Mouse (Mus musculus) liver, embryonic 15.5 days (tissue): ENCODE measurements around the gene Neurl1a. TPM values are rescaled to one million over a fixed set of nuclear protein-coding genes. Genes with fewer than 3 reads are reported as not detected.

Source experiments
- ATAC-seq: fragments of 200-750 bp; cut with Nextera tagmentation; 2 replicates; pipeline ENCODE4 v1.8.0; 2017; ENCODE audit warnings: moderate number of reproducible peaks, mild to moderate bottlenecking, moderate library complexity; ENCODE audit not compliant: insufficient read depth
- H3K27ac ChIP-seq: fragments of 300-500 bp; sonication (generic); replicated peaks from 2 replicates; pipeline ENCODE4 v1.5.1; 2015; ENCODE audit warnings: mild to moderate bottlenecking, inconsistent platforms
- H3K27me3 ChIP-seq: fragments of 300-500 bp; sonication (generic); 2 replicates; pipeline ENCODE4 v1.6.1; 2015; ENCODE audit warnings: mild to moderate bottlenecking, inconsistent platforms
- H3K36me3 ChIP-seq: fragments of 300-500 bp; sonication (generic); replicated peaks from 2 replicates; pipeline ENCODE4 v1.6.1; 2015; ENCODE audit warnings: moderate library complexity, mild to moderate bottlenecking, inconsistent platforms
- H3K4me1 ChIP-seq: fragments of 300-500 bp; sonication (generic); replicated peaks from 2 replicates; pipeline ENCODE4 v1.6.1; 2015; ENCODE audit warnings: inconsistent platforms
- H3K4me2 ChIP-seq: fragments of 300-500 bp; sonication (generic); 2 replicates; pipeline ENCODE4 v1.6.1; 2015; ENCODE audit warnings: moderate library complexity, mild to moderate bottlenecking, inconsistent platforms
- H3K4me3 ChIP-seq: fragments of 300-500 bp; sonication (generic); replicated peaks from 2 replicates; pipeline ENCODE4 v1.5.1; 2015; ENCODE audit warnings: mild to moderate bottlenecking, inconsistent platforms
- H3K9ac ChIP-seq: fragments of 300-500 bp; sonication (generic); 2 replicates; pipeline ENCODE4 v1.6.1; 2015; ENCODE audit warnings: moderate library complexity, mild to moderate bottlenecking, inconsistent platforms
- H3K9me3 ChIP-seq: fragments of 300-500 bp; sonication (generic); replicated peaks from 2 replicates; pipeline ENCODE4 v1.6.1; 2016; ENCODE audit warnings: inconsistent platforms
- WGBS: fragments of 180-500 bp; shearing (Covaris S2); methylation state at CpG from one replicate; pipeline ENCODE4 v1.1.7; 2015; ENCODE audit warnings: mixed read lengths; ENCODE audit not compliant: insufficient replicate concordance; 5-methylcytosine and 5-hydroxymethylcytosine counted together
- polyA plus RNA-seq: library from polyadenylated mRNA; unstranded; fragments of >200 nt; fragmentation: Nextera tagmentation; extraction: Ambion mirVana; gene quantifications from 2 replicates; pipeline ENCODE4 v1.2.1, GENCODE M21; 2015

Neurl1a gene
- polyA plus RNA-seq, 1 experiment from 2014 or later: 1.1 TPM

DNA sequence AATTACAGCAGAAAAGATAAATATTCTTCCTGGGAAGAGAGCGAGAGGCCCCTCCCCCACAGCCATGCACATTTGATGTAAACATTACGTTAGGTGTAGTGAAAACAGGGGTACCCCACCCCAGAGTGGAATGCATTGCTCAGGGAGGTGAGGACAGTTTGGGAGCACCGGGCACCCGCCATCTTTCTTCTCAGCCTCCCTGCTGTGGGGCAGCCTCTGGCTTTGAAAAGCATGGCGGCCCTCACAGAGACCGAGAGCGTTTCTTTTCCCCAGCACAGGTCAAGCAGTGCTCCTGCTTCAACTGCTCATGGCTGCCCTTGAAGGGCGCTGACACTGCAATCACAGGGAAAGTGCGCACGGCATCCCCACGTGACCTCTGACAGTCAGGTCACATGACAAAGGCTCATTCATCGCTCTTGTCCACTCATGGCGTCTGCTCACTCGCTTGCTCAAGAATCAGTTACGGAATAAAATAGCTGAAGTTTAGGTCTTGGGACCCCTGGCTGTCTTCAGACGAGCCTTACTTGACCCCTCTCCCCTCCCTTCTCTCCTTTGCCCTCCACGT, 108.3 kb downstream of the Neurl1a start:
- no peaks in the 10 kb centered on the region for H3K27me3 ChIP-seq
- ATAC-seq: no peak
- no peak overlapping the region for H3K4me3 ChIP-seq
- no peaks in the 10 kb centered on the region for H3K4me1 ChIP-seq
- H3K27ac ChIP-seq: no peak overlapping the region
- peaks cover 5% of the 10 kb centered on the region; the same call in 1 of the 2 replicates for H3K36me3 ChIP-seq
- no peak overlapping the region for H3K9ac ChIP-seq
- H3K4me2 ChIP-seq: no peak overlapping the region
- WGBS: 78% methylated on average over 17 of the region's 17 CpGs
- no peaks in the 10 kb centered on the region for H3K9me3 ChIP-seq

- no peak overlapping the region for H3K4me3 ChIP-seq
- no peaks in the 10 kb centered on the region for H3K4me1 ChIP-seq
- 51% methylated on average over 7 of the region's 7 CpGs for WGBS
- no peak for ATAC-seq
- no peaks in the 10 kb centered on the region for H3K9me3 ChIP-seq
- no peak overlapping the region for H3K4me2 ChIP-seq
- H3K27me3 ChIP-seq: no peaks in the 10 kb centered on the region
- H3K9ac ChIP-seq: no peak overlapping the region
- no peaks in the 10 kb centered on the region; the same call in 1 of the 2 replicates for H3K36me3 ChIP-seq
- H3K27ac ChIP-seq: no peak overlapping the region
Measured at GRCm38 (mm10) chr19:47291307-47292080, 112.9 kb downstream of the Neurl1a start.

GRCm38 (mm10) chr19:47292451-47292951, 113.9 kb downstream of the Neurl1a start:
- no peaks in the 10 kb centered on the region for H3K4me1 ChIP-seq
- H3K27me3 ChIP-seq: no peaks in the 10 kb centered on the region
- H3K4me3 ChIP-seq: no peak overlapping the region
- no peak overlapping the region for H3K9ac ChIP-seq
- 60% methylated on average over 7 of the region's 7 CpGs for WGBS
- H3K9me3 ChIP-seq: no peaks in the 10 kb centered on the region
- ATAC-seq: no peak
- H3K36me3 ChIP-seq: no peaks in the 10 kb centered on the region
- H3K4me2 ChIP-seq: no peak overlapping the region
- no peak overlapping the region for H3K27ac ChIP-seq

DNA sequence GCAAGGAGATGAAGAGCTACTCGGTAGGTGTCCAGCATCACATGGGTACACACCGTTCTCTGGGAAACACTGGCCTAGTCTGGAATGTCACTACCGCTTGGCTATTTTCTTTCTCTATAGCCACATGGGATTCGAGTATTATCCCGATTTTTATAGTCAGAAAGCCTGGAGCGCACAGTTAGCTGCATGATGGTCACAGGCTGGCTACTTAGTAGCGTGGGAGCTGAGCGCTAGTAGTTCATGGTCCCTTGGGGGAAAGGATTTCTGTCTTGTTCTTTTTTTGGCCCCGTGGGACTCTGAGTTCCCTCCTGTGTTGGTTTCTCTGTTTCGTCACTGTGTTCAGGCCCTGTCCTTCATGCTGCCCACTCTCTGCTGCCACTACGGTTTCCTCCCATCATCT, 119.5 kb downstream of the Neurl1a start:
- Histone ChIP-seq H3K4me2 (no peak overlapping the region), H3K4me3 (no peak overlapping the region), H3K27me3 (no peaks in the 10 kb centered on the region), H3K9ac (no peak overlapping the region), H3K4me1 (peaks cover 13% of the 10 kb centered on the region; the same call in 1 of the 2 replicates), H3K36me3 (no peaks in the 10 kb centered on the region), H3K27ac (no peak overlapping the region), H3K9me3 (no peaks in the 10 kb centered on the region)
- ATAC-seq: no peak
- WGBS: 75% methylated on average over 11 of the region's 11 CpGs

DNA sequence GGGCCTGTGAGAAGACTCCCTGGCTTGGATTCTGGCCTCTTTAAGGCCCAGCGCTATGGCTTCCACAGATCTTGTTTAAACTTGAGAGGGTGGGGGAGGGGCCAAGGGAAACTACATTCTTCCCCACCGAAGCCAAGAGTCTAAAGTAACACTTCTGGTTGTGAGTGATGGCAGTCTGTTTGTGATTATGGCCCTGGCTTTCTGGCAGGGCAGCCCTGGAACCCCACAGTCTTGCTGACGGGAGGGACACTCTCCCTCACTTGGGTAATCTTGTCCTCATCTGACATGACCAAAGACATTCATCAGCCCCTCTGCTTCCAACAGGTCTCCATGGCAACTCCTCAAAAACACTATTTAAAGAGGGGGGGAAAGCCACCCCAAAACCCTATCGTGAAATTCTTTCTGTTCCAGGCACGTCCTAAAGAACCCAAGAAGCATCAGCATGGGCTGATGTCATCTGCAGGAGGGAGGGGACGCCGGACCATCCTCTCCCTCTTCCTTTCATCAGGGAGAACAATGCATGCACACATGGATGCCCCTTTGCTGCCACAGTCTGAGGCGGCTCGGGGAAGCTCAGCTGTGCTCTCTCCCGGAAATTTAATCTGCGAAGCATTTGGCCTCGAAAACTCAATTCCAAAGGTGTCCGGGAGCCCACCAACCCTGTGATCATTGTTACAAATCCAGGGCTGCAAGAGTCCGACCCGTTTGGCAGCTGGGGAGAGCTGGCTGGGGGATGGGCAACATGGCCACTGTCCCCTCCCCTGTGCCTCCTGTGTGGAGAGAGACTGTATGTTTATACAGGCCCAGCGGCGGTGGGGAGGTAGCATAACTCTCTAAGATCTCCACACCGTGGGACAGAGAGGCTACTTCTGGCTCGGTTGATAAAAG, 122.9 kb downstream of the Neurl1a start:
- Histone ChIP-seq H3K4me1 (peaks cover 13% of the 10 kb centered on the region; the same call in 1 of the 2 replicates), H3K27me3 (no peaks in the 10 kb centered on the region), H3K9ac (no peak overlapping the region), H3K27ac (no peak overlapping the region), H3K36me3 (no peaks in the 10 kb centered on the region), H3K4me2 (no peak overlapping the region), H3K4me3 (no peak overlapping the region), H3K9me3 (no peaks in the 10 kb centered on the region)
- ATAC-seq: no peak
- 54% methylated on average over 19 of the region's 19 CpGs for WGBS

GRCm38 (mm10) chr19:47302191-47302852, 123.7 kb downstream of the Neurl1a start:
- H3K27me3 ChIP-seq: no peaks in the 10 kb centered on the region
- WGBS: 67% methylated on average over 21 of the region's 21 CpGs

GRCm38 (mm10) chr19:47303128-47303527, 124.5 kb downstream of the Neurl1a start:
- Histone ChIP-seq H3K4me1 (peaks cover 13% of the 10 kb centered on the region; the same call in 1 of the 2 replicates), H3K27ac (no peak overlapping the region), H3K4me2 (no peak overlapping the region), H3K4me3 (no peak overlapping the region), H3K36me3 (no peaks in the 10 kb centered on the region), H3K9ac (no peak overlapping the region), H3K27me3 (no peaks in the 10 kb centered on the region), H3K9me3 (no peaks in the 10 kb centered on the region)
- no peak for ATAC-seq
- 73% methylated on average over 10 of the region's 10 CpGs for WGBS

More at GRCm38 (mm10) chr19:47302191-47302852, 123.7 kb downstream of the Neurl1a start:
- Histone ChIP-seq H3K4me2 (no peak overlapping the region), H3K27ac (no peak overlapping the region), H3K36me3 (no peaks in the 10 kb centered on the region), H3K4me3 (no peak overlapping the region), H3K9ac (no peak overlapping the region), H3K4me1 (peaks cover 13% of the 10 kb centered on the region; the same call in 1 of the 2 replicates), H3K9me3 (no peaks in the 10 kb centered on the region)
- no peak for ATAC-seq

DNA sequence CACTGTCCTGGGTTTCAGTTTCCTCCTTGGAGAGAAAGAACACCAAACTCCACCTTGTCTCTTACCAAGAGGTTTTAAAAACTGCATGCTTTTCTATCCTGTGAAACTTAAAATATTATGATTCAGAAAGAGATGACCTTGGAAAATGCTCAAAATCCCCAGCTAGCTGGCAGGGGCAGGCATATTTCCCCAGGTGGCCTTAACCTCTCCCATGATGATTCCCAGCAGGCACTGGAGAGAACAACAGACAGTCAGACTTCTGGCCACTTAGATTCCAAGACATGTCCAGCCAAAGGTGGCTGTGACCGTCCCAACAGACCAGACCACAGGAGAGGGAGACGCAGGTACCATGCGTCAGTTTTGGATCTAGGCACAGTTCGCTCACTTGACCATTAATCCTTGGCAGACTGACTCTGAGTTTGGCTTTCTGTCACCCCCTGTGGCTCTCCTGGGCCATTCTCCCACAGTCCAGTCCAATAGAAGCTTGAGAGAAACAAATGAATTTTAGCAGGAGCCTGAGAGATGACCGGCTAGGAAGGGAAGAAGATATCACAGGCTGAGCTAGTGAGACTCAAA, 125.6 kb downstream of the Neurl1a start:
- Histone ChIP-seq H3K4me3 (no peak overlapping the region), H3K9me3 (no peaks in the 10 kb centered on the region), H3K27ac (no peak overlapping the region), H3K36me3 (no peaks in the 10 kb centered on the region), H3K27me3 (no peaks in the 10 kb centered on the region), H3K4me2 (no peak overlapping the region), H3K9ac (no peak overlapping the region), H3K4me1 (peaks cover 13% of the 10 kb centered on the region; the same call in 1 of the 2 replicates)
- 78% methylated on average over 5 of the region's 5 CpGs for WGBS
- ATAC-seq: no peak

DNA sequence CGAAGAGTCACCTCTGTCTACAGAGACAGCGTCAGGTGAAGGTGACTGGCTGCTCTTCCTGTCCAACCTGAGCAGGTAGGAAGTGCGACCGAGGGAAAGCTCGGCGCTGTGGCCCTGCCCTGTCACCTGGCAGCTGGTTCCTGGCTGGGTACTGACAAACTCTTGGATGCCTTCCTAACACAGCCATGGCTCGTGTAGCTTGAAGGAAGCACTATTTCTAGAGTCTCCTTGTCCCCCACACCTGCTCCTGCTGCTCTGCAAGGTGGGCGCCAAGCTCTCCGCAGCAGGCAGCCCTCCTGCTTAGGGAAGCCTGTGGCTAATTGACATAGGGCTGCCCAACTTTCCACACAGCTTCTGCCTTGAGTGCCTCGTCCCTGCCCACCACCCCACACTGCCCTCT, 126.8 kb downstream of the Neurl1a start:
- Histone ChIP-seq H3K36me3 (no peaks in the 10 kb centered on the region), H3K9ac (no peak overlapping the region), H3K4me1 (peaks cover 13% of the 10 kb centered on the region; the same call in 1 of the 2 replicates), H3K9me3 (no peaks in the 10 kb centered on the region), H3K27ac (no peak overlapping the region), H3K27me3 (no peaks in the 10 kb centered on the region), H3K4me2 (no peak overlapping the region), H3K4me3 (no peak overlapping the region)
- no peak for ATAC-seq
- 72% methylated on average over 10 of the region's 10 CpGs for WGBS

DNA sequence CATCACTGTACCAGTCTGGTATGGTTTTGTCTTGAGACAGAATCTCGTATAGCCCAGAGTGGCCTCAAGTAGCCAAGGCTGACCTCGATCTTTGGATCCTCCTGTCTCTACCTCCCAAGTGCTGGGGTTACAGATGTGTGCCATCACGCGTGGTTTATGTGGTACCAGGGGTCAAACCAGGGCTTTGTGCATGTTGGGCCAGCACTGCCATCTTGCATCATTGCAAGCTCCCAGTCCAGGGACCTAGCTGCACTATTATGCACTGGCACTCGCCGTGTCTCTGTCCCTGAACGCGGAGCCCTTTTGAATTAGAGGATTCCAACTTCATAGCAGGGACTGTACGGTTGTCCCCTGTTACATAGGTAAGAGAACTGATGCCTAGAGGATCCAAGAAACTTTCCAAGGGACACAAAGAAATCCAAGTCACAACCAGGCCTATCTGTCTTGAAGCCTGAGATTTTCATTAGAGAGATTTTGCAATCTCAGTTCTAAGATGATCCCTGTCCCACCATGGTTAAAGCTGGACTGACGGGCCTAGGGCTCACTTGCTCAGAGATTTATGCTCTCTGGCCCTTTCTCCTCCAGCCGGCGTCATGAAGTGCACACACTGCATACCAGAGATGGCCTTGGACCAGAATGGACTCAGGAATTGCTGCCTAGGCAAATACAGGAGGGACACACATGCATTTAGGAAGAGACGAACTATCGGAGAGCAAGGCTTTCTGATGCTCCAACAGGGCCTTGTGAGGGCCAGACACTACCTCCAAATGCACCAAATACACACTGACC, 127.7 kb downstream of the Neurl1a start:
- Histone ChIP-seq H3K9me3 (no peaks in the 10 kb centered on the region), H3K4me1 (peaks cover 13% of the 10 kb centered on the region; the same call in 1 of the 2 replicates), H3K27ac (no peak overlapping the region), H3K27me3 (no peaks in the 10 kb centered on the region), H3K36me3 (no peaks in the 10 kb centered on the region), H3K9ac (no peak overlapping the region), H3K4me3 (no peak overlapping the region), H3K4me2 (no peak overlapping the region)
- no peak for ATAC-seq
- 68% methylated on average over 14 of the region's 14 CpGs for WGBS
